Mouse (Mus musculus): ENCODE data around the gene Mcm8. TPM values are rescaled to one million over a fixed set of nuclear protein-coding genes. Genes with fewer than 3 reads are reported as not detected.
A peak's percentile ranks its signal among the peaks of the same experiment; 100 is the strongest.

Mcm8 gene
- polyA plus RNA-seq, 1 experiment from 2014 or later = 2.4 TPM

- Histone ChIP-seq H3K9me3 (ENCODE audit: low read length) (no peaks in the 10 kb centered on the region), H3K27me3 (replicated peaks; ENCODE audit: insufficient read depth, low read length) (no peaks in the 10 kb centered on the region), H3K4me2 (replicated peaks; ENCODE audit: low read depth, low read length) (no peak overlapping the region), H3K27ac (ENCODE audit: low read length) (no peak overlapping the region), H3K4me3 (ENCODE audit: low read depth, low read length) (no peak overlapping the region), H3K9ac (replicated peaks; ENCODE audit: low read depth) (no peak overlapping the region), H3K36me3 (ENCODE audit: insufficient read depth, low read length) (peaks cover 10% of the 10 kb centered on the region; the same call in 1 of the 2 replicates), H3K4me1 (ENCODE audit: insufficient read depth, low read depth, low read length) (no peaks in the 10 kb centered on the region)
- no peak for ATAC-seq
- no peak for DNase-seq (ENCODE audit: low spot score)
- TF ChIP-seq EP300 (IDR thresholded peaks at IDR 0.05) (no peak), CTCF (IDR thresholded peaks at IDR 0.05) (no peak)
- WGBS = 82% methylated on average over 5 of the region's 5 CpGs
Observed at GRCm38 (mm10) chr2:132869682-132870081, 53.7 kb downstream of the Mcm8 start.

GRCm38 (mm10) chr2:132870286-132870685 lies 54.3 kb downstream of the Mcm8 start:
- H3K4me1 ChIP-seq (ENCODE audit: insufficient read depth, low read depth, low read length) = no peaks in the 10 kb centered on the region
- ATAC-seq (no peak), DNase-seq (ENCODE audit: low spot score) (no peak)
- no peak overlapping the region for H3K4me3 ChIP-seq (ENCODE audit: low read depth, low read length)
- H3K36me3 ChIP-seq (ENCODE audit: insufficient read depth, low read length) = 0 out of 2 replicates have a peak, but pooled peaks cover 7% of the 10 kb centered on the region
- no peaks in the 10 kb centered on the region for H3K9me3 ChIP-seq (ENCODE audit: low read length)
- H3K9ac ChIP-seq (replicated peaks; ENCODE audit: low read depth) = no peak overlapping the region
- H3K4me2 ChIP-seq (replicated peaks; ENCODE audit: low read depth, low read length) = no peak overlapping the region
- no peaks in the 10 kb centered on the region for H3K27me3 ChIP-seq (replicated peaks; ENCODE audit: insufficient read depth, low read length)
- no peak for TF ChIP-seq CTCF (IDR thresholded peaks at IDR 0.05)
- no peak for TF ChIP-seq EP300 (IDR thresholded peaks at IDR 0.05)
- WGBS = 68% methylated on average over 4 of the region's 4 CpGs
- no peak overlapping the region for H3K27ac ChIP-seq (ENCODE audit: low read length)

GRCm38 (mm10) chr2:132871663-132872062 lies 55.7 kb downstream of the Mcm8 start:
- H3K36me3 ChIP-seq (ENCODE audit: insufficient read depth, low read length) = 0 out of 2 replicates have a peak, but pooled peaks cover 3% of the 10 kb centered on the region
- TF ChIP-seq EP300 (IDR thresholded peaks at IDR 0.05) = no peak
- no peak for TF ChIP-seq CTCF (IDR thresholded peaks at IDR 0.05)
- no peak overlapping the region for H3K4me3 ChIP-seq (ENCODE audit: low read depth, low read length)
- WGBS = 56% methylated on average over 3 of the region's 3 CpGs
- DNase-seq (ENCODE audit: low spot score) (no peak), ATAC-seq (no peak)
- H3K4me1 ChIP-seq (ENCODE audit: insufficient read depth, low read depth, low read length) = no peaks in the 10 kb centered on the region
- H3K4me2 ChIP-seq (replicated peaks; ENCODE audit: low read depth, low read length) = no peak overlapping the region
- H3K27me3 ChIP-seq (replicated peaks; ENCODE audit: insufficient read depth, low read length) = no peaks in the 10 kb centered on the region
- no peaks in the 10 kb centered on the region for H3K9me3 ChIP-seq (ENCODE audit: low read length)
- no peak overlapping the region for H3K9ac ChIP-seq (replicated peaks; ENCODE audit: low read depth)
- H3K27ac ChIP-seq (ENCODE audit: low read length) = no peak overlapping the region

GRCm38 (mm10) chr2:132873657-132874326 lies 57.9 kb downstream of the Mcm8 start:
- DNase-seq (ENCODE audit: low spot score) = peak; percentile 9
- no peaks in the 10 kb centered on the region for H3K36me3 ChIP-seq (ENCODE audit: insufficient read depth, low read length)
- no peak overlapping the region for H3K27ac ChIP-seq (ENCODE audit: low read length)
- 65% methylated on average over 10 of the region's 10 CpGs for WGBS
- peaks cover 6% of the 10 kb centered on the region for H3K27me3 ChIP-seq (replicated peaks; ENCODE audit: insufficient read depth, low read length)
- TF ChIP-seq CTCF (IDR thresholded peaks at IDR 0.05) (no peak), EP300 (IDR thresholded peaks at IDR 0.05) (no peak)
- no peak overlapping the region for H3K9ac ChIP-seq (replicated peaks; ENCODE audit: low read depth)
- no peak overlapping the region for H3K4me3 ChIP-seq (ENCODE audit: low read depth, low read length)
- no peaks in the 10 kb centered on the region for H3K4me1 ChIP-seq (ENCODE audit: insufficient read depth, low read depth, low read length)
- ATAC-seq = no peak
- no peak overlapping the region for H3K4me2 ChIP-seq (replicated peaks; ENCODE audit: low read depth, low read length)
- no peaks in the 10 kb centered on the region for H3K9me3 ChIP-seq (ENCODE audit: low read length)

GRCm38 (mm10) chr2:132876991-132877390 lies 61.0 kb downstream of the Mcm8 start:
- Histone ChIP-seq H3K9me3 (ENCODE audit: low read length) (no peaks in the 10 kb centered on the region), H3K27me3 (replicated peaks; ENCODE audit: insufficient read depth, low read length) (peaks cover 19% of the 10 kb centered on the region), H3K36me3 (ENCODE audit: insufficient read depth, low read length) (no peaks in the 10 kb centered on the region), H3K4me3 (ENCODE audit: low read depth, low read length) (no peak overlapping the region), H3K4me1 (ENCODE audit: insufficient read depth, low read depth, low read length) (peaks cover 4% of the 10 kb centered on the region; the same call in 1 of the 2 replicates), H3K27ac (ENCODE audit: low read length) (no peak overlapping the region), H3K4me2 (replicated peaks; ENCODE audit: low read depth, low read length) (no peak overlapping the region), H3K9ac (replicated peaks; ENCODE audit: low read depth) (no peak overlapping the region)
- ATAC-seq = no peak
- WGBS = 50% methylated on average over 1 of the region's 1 CpGs
- no peak for DNase-seq (ENCODE audit: low spot score)
- TF ChIP-seq EP300 (IDR thresholded peaks at IDR 0.05) (no peak), CTCF (IDR thresholded peaks at IDR 0.05) (no peak)

GRCm38 (mm10) chr2:132879261-132880044 lies 63.5 kb downstream of the Mcm8 start:
- Histone ChIP-seq H3K36me3 (ENCODE audit: insufficient read depth, low read length) (no peaks in the 10 kb centered on the region), H3K27ac (ENCODE audit: low read length) (no peak overlapping the region), H3K9me3 (ENCODE audit: low read length) (no peaks in the 10 kb centered on the region), H3K4me2 (replicated peaks; ENCODE audit: low read depth, low read length) (peak overlapping the region; percentile 65), H3K27me3 (replicated peaks; ENCODE audit: insufficient read depth, low read length) (peaks cover 19% of the 10 kb centered on the region), H3K4me3 (ENCODE audit: low read depth, low read length) (peak overlapping the region; percentile 33), H3K4me1 (ENCODE audit: insufficient read depth, low read depth, low read length) (peaks cover 4% of the 10 kb centered on the region; the same call in 1 of the 2 replicates), H3K9ac (replicated peaks; ENCODE audit: low read depth) (no peak overlapping the region)
- no peak for TF ChIP-seq CTCF (IDR thresholded peaks at IDR 0.05)
- no peak for TF ChIP-seq EP300 (IDR thresholded peaks at IDR 0.05)
- DNase-seq (ENCODE audit: low spot score) (peak; percentile 42), ATAC-seq (peak; percentile 37)
- WGBS = under 1% methylated on average over 51 of the region's 58 CpGs
